Mouse (Mus musculus) forebrain, embryonic 11.5 days (tissue): ENCODE results near the gene Eif5. TPM values are rescaled to one million over a fixed set of nuclear protein-coding genes. Genes with fewer than 3 reads are reported as not detected.

ENCODE experiments used
- ATAC-seq: fragments of 200-750 bp; cut with Nextera tagmentation; replicated peaks from 2 replicates; pipeline ENCODE4 v1.8.0; 2017; ENCODE audit warnings: moderate TSS enrichment; ENCODE audit not compliant: low FRiP score
- DNase-seq: peaks from one replicate; pipeline ENCODE4 v3.0.0-alpha.2; 2017; ENCODE audit warnings: low spot score
- H3K27ac ChIP-seq: fragments of 300-500 bp; sonication (generic); 2 replicates; pipeline ENCODE4 v1.5.1; 2014; ENCODE audit warnings: low read depth, low read length
- H3K27me3 ChIP-seq: fragments of 300-500 bp; sonication (generic); 2 replicates; pipeline ENCODE4 v1.6.1; 2014; ENCODE audit warnings: mild to moderate bottlenecking, low read length, mixed read lengths; ENCODE audit not compliant: control insufficient read depth, insufficient read depth
- H3K36me3 ChIP-seq: fragments of 300-500 bp; sonication (generic); 2 replicates; pipeline ENCODE4 v1.6.1; 2014; ENCODE audit warnings: mild to moderate bottlenecking, low read length, moderate library complexity, mixed read lengths; ENCODE audit not compliant: control insufficient read depth, insufficient read depth
- H3K4me1 ChIP-seq: fragments of 300-500 bp; sonication (generic); replicated peaks from 2 replicates; pipeline ENCODE4 v1.6.1; 2014; ENCODE audit warnings: low read length, mixed read lengths; ENCODE audit not compliant: control insufficient read depth, insufficient read depth
- H3K4me2 ChIP-seq: fragments of 300-500 bp; sonication (generic); 2 replicates; pipeline ENCODE4 v1.6.1; 2014; ENCODE audit warnings: low read depth, mild to moderate bottlenecking, low read length, moderate library complexity, mixed read lengths; ENCODE audit not compliant: severe bottlenecking
- H3K4me3 ChIP-seq: fragments of 300-500 bp; sonication (generic); 2 replicates; pipeline ENCODE4 v1.5.1; 2014; ENCODE audit warnings: low read depth, low read length
- H3K9ac ChIP-seq: fragments of 300-500 bp; sonication (generic); 2 replicates; pipeline ENCODE4 v1.6.1; 2014; ENCODE audit warnings: low read length
- H3K9me3 ChIP-seq: fragments of 300-500 bp; sonication (generic); 2 replicates; pipeline ENCODE4 v1.6.1; 2016; ENCODE audit warnings: low read length, mixed read lengths; ENCODE audit not compliant: control insufficient read depth
- WGBS: fragments of 180-500 bp; shearing (Covaris S2); extraction: QIAGEN DNeasy Blood & Tissue Kit; methylation state at CpG from one replicate; pipeline ENCODE4 v1.1.7; 2014; 5-methylcytosine and 5-hydroxymethylcytosine counted together
- polyA plus RNA-seq: library from polyadenylated mRNA; unstranded; fragments of >200 nt; fragmentation: Nextera tagmentation; extraction: Ambion mirVana; gene quantifications from 2 replicates; pipeline ENCODE4 v1.2.1, GENCODE M21; 2014

The Eif5 gene
- polyA plus RNA-seq, 1 experiment from 2014 or later = 736 TPM

- Histone ChIP-seq H3K27me3 (no peaks in the 10 kb centered on the region), H3K4me1 (no peaks in the 10 kb centered on the region), H3K9me3 (no peaks in the 10 kb centered on the region), H3K36me3 (no peaks in the 10 kb centered on the region), H3K27ac (no peak overlapping the region), H3K9ac (no peak overlapping the region), H3K4me2 (no peak overlapping the region), H3K4me3 (no peak overlapping the region)
- no peak for DNase-seq
- ATAC-seq = no peak
- WGBS = 26% methylated on average over 8 of the region's 8 CpGs
Observed at GRCm38 (mm10) chr12:111529192-111529591, 8.6 kb upstream of the Eif5 start.

GRCm38 (mm10) chr12:111533096-111533794 is 4.6 kb upstream of the Eif5 start:
- Histone ChIP-seq H3K4me2 (no peak overlapping the region), H3K9me3 (no peaks in the 10 kb centered on the region), H3K9ac (no peak overlapping the region), H3K36me3 (no peaks in the 10 kb centered on the region), H3K27ac (no peak overlapping the region), H3K4me3 (no peak overlapping the region), H3K4me1 (no peaks in the 10 kb centered on the region; the same call in 1 of the 2 replicates), H3K27me3 (no peaks in the 10 kb centered on the region)
- 63% methylated on average over 11 of the region's 11 CpGs for WGBS
- no peak for DNase-seq
- ATAC-seq = no peak

- Histone ChIP-seq H3K4me3 (no peak overlapping the region), H3K27ac (no peak overlapping the region), H3K4me1 (peaks cover 6% of the 10 kb centered on the region; the same call in 1 of the 2 replicates), H3K9ac (no peak overlapping the region), H3K36me3 (peaks cover 5% of the 10 kb centered on the region; the same call in 1 of the 2 replicates), H3K9me3 (no peaks in the 10 kb centered on the region), H3K4me2 (no peak overlapping the region), H3K27me3 (no peaks in the 10 kb centered on the region)
- DNase-seq (no peak), ATAC-seq (no peak)
- WGBS = 70% methylated on average over 6 of the region's 6 CpGs
Observed at GRCm38 (mm10) chr12:111535281-111535680, 2.5 kb upstream of the Eif5 start.

- no peak for DNase-seq
- H3K9me3 ChIP-seq = no peaks in the 10 kb centered on the region
- no peak overlapping the region for H3K4me2 ChIP-seq
- 93% methylated on average over 5 of the region's 5 CpGs for WGBS
- peaks cover 7% of the 10 kb centered on the region; the same call in 1 of the 2 replicates for H3K36me3 ChIP-seq
- peaks cover 6% of the 10 kb centered on the region; the same call in 1 of the 2 replicates for H3K4me1 ChIP-seq
- no peak overlapping the region for H3K27ac ChIP-seq
- ATAC-seq = no peak
- H3K27me3 ChIP-seq = no peaks in the 10 kb centered on the region
- H3K9ac ChIP-seq = no peak overlapping the region
- H3K4me3 ChIP-seq = no peak overlapping the region
Observed at GRCm38 (mm10) chr12:111535762-111536161, 2.1 kb upstream of the Eif5 start.

GRCm38 (mm10) chr12:111536746-111537145 is 1.1 kb upstream of the Eif5 start:
- Histone ChIP-seq H3K4me3 (peak overlapping the region; percentile 97), H3K4me1 (peaks cover 6% of the 10 kb centered on the region; the same call in 1 of the 2 replicates), H3K36me3 (peaks cover 9% of the 10 kb centered on the region; the same call in 1 of the 2 replicates), H3K4me2 (peak overlapping the region; percentile 59), H3K9me3 (no peaks in the 10 kb centered on the region), H3K27ac (no peak overlapping the region), H3K9ac (peak overlapping the region; percentile 93), H3K27me3 (no peaks in the 10 kb centered on the region)
- DNase-seq (no peak), ATAC-seq (no peak)
- WGBS = 28% methylated on average over 4 of the region's 4 CpGs

- peak overlapping the region; percentile 97 for H3K4me3 ChIP-seq
- ATAC-seq = peak; percentile 50
- WGBS = under 1% methylated on average over 22 of the region's 22 CpGs
Observed at GRCm38 (mm10) chr12:111537341-111537740, 475 bp upstream of the Eif5 start.

GRCm38 (mm10) chr12:111538292-111539040 is 650 bp downstream of the Eif5 start:
- Histone ChIP-seq H3K4me3 (peak overlapping the region; percentile 97), H3K9me3 (no peaks in the 10 kb centered on the region), H3K36me3 (peaks cover 12% of the 10 kb centered on the region), H3K9ac (peak overlapping the region; percentile 98), H3K27me3 (no peaks in the 10 kb centered on the region), H3K4me2 (peak overlapping the region; percentile 88), H3K4me1 (peaks cover 6% of the 10 kb centered on the region; the same call in 1 of the 2 replicates), H3K27ac (peak overlapping the region; percentile 95)
- ATAC-seq (peak; percentile 48), DNase-seq (peak; percentile 91)
- WGBS = under 1% methylated on average over 86 of the region's 111 CpGs

More at GRCm38 (mm10) chr12:111537341-111537740, 475 bp upstream of the Eif5 start:
- peak overlapping the region; percentile 93 for H3K9ac ChIP-seq
- H3K9me3 ChIP-seq = no peaks in the 10 kb centered on the region
- no peaks in the 10 kb centered on the region for H3K27me3 ChIP-seq
- peak overlapping the region; percentile 59 for H3K4me2 ChIP-seq
- H3K36me3 ChIP-seq = peaks cover 9% of the 10 kb centered on the region; the same call in 1 of the 2 replicates
- H3K4me1 ChIP-seq = peaks cover 6% of the 10 kb centered on the region; the same call in 1 of the 2 replicates
- peak overlapping the region; percentile 63 for H3K27ac ChIP-seq
- no peak for DNase-seq

- 2% methylated on average over 18 of the region's 18 CpGs for WGBS
- H3K4me1 ChIP-seq = peaks cover 6% of the 10 kb centered on the region; the same call in 1 of the 2 replicates
- H3K9ac ChIP-seq = peak overlapping the region; percentile 98
- DNase-seq (no peak), ATAC-seq (no peak)
- no peaks in the 10 kb centered on the region for H3K9me3 ChIP-seq
- peaks cover 14% of the 10 kb centered on the region for H3K36me3 ChIP-seq
- peak overlapping the region; percentile 95 for H3K27ac ChIP-seq
- H3K4me3 ChIP-seq = peak overlapping the region; percentile 97
- H3K4me2 ChIP-seq = peak overlapping the region; percentile 88
- no peaks in the 10 kb centered on the region for H3K27me3 ChIP-seq
Observed at GRCm38 (mm10) chr12:111539041-111539345, 1.2 kb downstream of the Eif5 start.
